ENCODE assay signal across 16 mouse cellular contexts in genomic region chr9:46557781-46558180, GRCm38 (mm10).
DNase-seq lines count a peak whose midpoint lies in the region; ATAC-seq and TF ChIP-seq lines count a peak whose summit lies in the region.
"Had no signal": no experiment of that assay in that cellular context is flagged by ENCODE, and none has a peak within 500 bp of the region (broad histone marks: within the 10 kb centered on the region; RNA-seq: fewer than 3 reads in every experiment).

No protein-coding gene starts in this region.

- WGBS in neural tube, embryonic 15.5 days: 47% methylated on average over 5 of the region's 5 CpGs

- no peak overlapping the region for H3K27ac ChIP-seq in CH12.LX (ENCODE audit: insufficient read depth, low read depth)
- H3K27ac ChIP-seq in neural tube, embryonic 15.5 days (replicated peaks): no peak overlapping the region
- H3K27ac ChIP-seq: embryonic facial prominence, embryonic 13.5 days; embryonic facial prominence, embryonic 15.5 days; forebrain, embryonic 10.5 days; forebrain, embryonic 12.5 days had no signal

- peak; percentile 18 for DNase-seq in CH12.LX (ENCODE audit: extremely low read depth)
- peak; percentile 47 for DNase-seq in ES-CJ7 (ENCODE audit: low read depth, low spot score)
- DNase-seq in ZHBTc4 (ENCODE audit: low read depth, low spot score): peak; percentile 66
- no peak for DNase-seq in yolk sac, embryonic 10.5 days (ENCODE audit: low spot score)
- DNase-seq: adrenal gland, adult 2 months; adrenal gland, postnatal 10 days; adrenal gland, postnatal 25 days; embryo, embryonic 11 days had no signal

- no peak for TF ChIP-seq CTCF in CH12.LX (conservative IDR thresholded peaks at IDR 0.05 in 1 of 2, IDR thresholded peaks at IDR 0.05 in 1 of 2; ENCODE audit: low read depth in 2 of 2, low read length in 2 of 2)

- no peak for ATAC-seq in neural tube, embryonic 15.5 days (ENCODE audit: low FRiP score)
- ATAC-seq: forebrain, embryonic 14.5 days; forebrain, embryonic 16.5 days had no signal

- no peak for TF ChIP-seq POLR2A in CH12.LX (IDR thresholded peaks at IDR 0.05; ENCODE audit: low read depth, low read length)

- in situ Hi-C loops in CH12.LX (cut with MboI; ENCODE audit: low pct_ligation_motif_present, low pct_unique_long_range_greater_than_20kb, low sequenced_read_pairs): no loop called here

- peaks cover 44% of the 10 kb centered on the region for H3K27me3 ChIP-seq in CH12.LX (replicated peaks)
- H3K27me3 ChIP-seq in neural tube, embryonic 15.5 days (replicated peaks): no peaks in the 10 kb centered on the region
- H3K27me3 ChIP-seq: embryonic facial prominence, embryonic 13.5 days; embryonic facial prominence, embryonic 15.5 days had no signal

- H3K9me3 ChIP-seq in CH12.LX (replicated peaks; ENCODE audit: low read length): peaks cover 9% of the 10 kb centered on the region
- H3K9me3 ChIP-seq in neural tube, embryonic 15.5 days (replicated peaks): no peaks in the 10 kb centered on the region
- H3K9me3 ChIP-seq: embryonic facial prominence, embryonic 13.5 days; embryonic facial prominence, embryonic 15.5 days had no signal

- no peaks in the 10 kb centered on the region for H3K79me2 ChIP-seq in CH12.LX (replicated peaks; ENCODE audit: control insufficient read depth, extremely low read depth, insufficient read depth, poor library complexity, severe bottlenecking)

- no peaks in the 10 kb centered on the region for H3K36me3 ChIP-seq in CH12.LX (replicated peaks in 1 of 2; ENCODE audit: control insufficient read depth in 1 of 2, insufficient read depth in 1 of 2, low read length in 1 of 2)
- H3K36me3 ChIP-seq in neural tube, embryonic 15.5 days: no peaks in the 10 kb centered on the region
- H3K36me3 ChIP-seq: embryonic facial prominence, embryonic 13.5 days; embryonic facial prominence, embryonic 15.5 days; forebrain, embryonic 10.5 days; forebrain, embryonic 12.5 days had no signal

- no peak for TF ChIP-seq RAD21 in CH12.LX (IDR thresholded peaks at IDR 0.05; ENCODE audit: low read depth, low read length)

- H3K9ac ChIP-seq in CH12.LX (ENCODE audit: insufficient read depth, low read depth): no peak overlapping the region
- H3K9ac ChIP-seq in neural tube, embryonic 15.5 days (replicated peaks): no peak overlapping the region
- H3K9ac ChIP-seq: embryonic facial prominence, embryonic 13.5 days; embryonic facial prominence, embryonic 15.5 days; forebrain, embryonic 12.5 days had no signal

- dilution Hi-C loops in CH12.LX (cut with MboI; ENCODE audit: extremely low pct_ligation_motif_present, extremely low pct_unique_long_range_greater_than_20kb, low sequenced_read_pairs): no loop called here

- no peak for TF ChIP-seq EP300 in CH12.LX (IDR thresholded peaks at IDR 0.05; ENCODE audit: low read length)

- H3K4me1 ChIP-seq in CH12.LX (ENCODE audit: control insufficient read depth in 1 of 2, insufficient read depth in 2 of 2): peaks cover 0 to 4% of the 10 kb centered on the region in 2 experiments; a peak in 1 of 4 replicates
- H3K4me1 ChIP-seq in neural tube, embryonic 15.5 days: peaks cover 9% of the 10 kb centered on the region
- H3K4me1 ChIP-seq: embryonic facial prominence, embryonic 13.5 days; embryonic facial prominence, embryonic 15.5 days had no signal

- no peak overlapping the region for H3K4me2 ChIP-seq in CH12.LX (ENCODE audit: insufficient read depth, low read depth, poor library complexity, severe bottlenecking)
- no peak overlapping the region for H3K4me2 ChIP-seq in neural tube, embryonic 15.5 days
- H3K4me2 ChIP-seq: embryonic facial prominence, embryonic 13.5 days; embryonic facial prominence, embryonic 15.5 days; forebrain, embryonic 12.5 days had no signal

- no peak overlapping the region for H3K4me3 ChIP-seq in CH12.LX (replicated peaks in 1 of 3; ENCODE audit: low read depth in 2 of 3, low read length in 2 of 3, poor library complexity in 1 of 3)
- H3K4me3 ChIP-seq in neural tube, embryonic 15.5 days (replicated peaks): no peak overlapping the region
- H3K4me3 ChIP-seq: embryonic facial prominence, embryonic 13.5 days; embryonic facial prominence, embryonic 15.5 days; erythroblast, embryonic 14.5 days; forebrain, embryonic 10.5 days; forebrain, embryonic 12.5 days had no signal

TF ChIP-seq in CH12.LX, 34 proteins besides CTCF, POLR2A, EP300 and RAD21:
- TF ChIP-seq MAFK (IDR thresholded peaks at IDR 0.05; ENCODE audit: insufficient replicate concordance, low read length): no peak
- TF ChIP-seq POLR2AphosphoS2 (IDR thresholded peaks at IDR 0.05; ENCODE audit: low read depth, low read length): no peak
- TF ChIP-seq SMC3 (IDR thresholded peaks at IDR 0.05; ENCODE audit: low read depth, low read length): no peak
- no peak for TF ChIP-seq ZMIZ1 (IDR thresholded peaks at IDR 0.05; ENCODE audit: low read depth, low read length)
- TF ChIP-seq BHLHE40 (IDR thresholded peaks at IDR 0.05; ENCODE audit: low read depth, low read length): no peak
- TF ChIP-seq NRF1 (IDR thresholded peaks at IDR 0.05; ENCODE audit: low read depth, low read length): no peak
- no peak for TF ChIP-seq RCOR1 (conservative IDR thresholded peaks at IDR 0.05; ENCODE audit: low read depth, low read length)
